Mouse (Mus musculus) left cerebral cortex, postnatal 14 days (tissue): ENCODE results near the gene Krt2. TPM values are rescaled to one million over a fixed set of nuclear protein-coding genes. Genes with fewer than 3 reads are reported as not detected.
A peak's percentile ranks its signal among the peaks of the same experiment; 100 is the strongest.

Experiments used
- DNase-seq, 2 experiments: peaks; one replicate each; pipeline ENCODE4 v3.0.0; 2021 to 2022; ENCODE audit warnings: low spot score in 2 of 2, mixed read lengths in 1 of 2
- intact Hi-C: fragments of 180-260 bp; cut with DNase I; formaldehyde crosslinking; loops from one replicate; pipeline ENCODE4 v1.15.1; 2025
- total RNA-seq, 2 experiments: library from RNA; stranded (reverse); gene quantifications; 2 replicates each; pipeline ENCODE4 v1.2.3; 2021

Krt2 gene
- total RNA-seq, 2 experiments from 2014 or later = 0.61 TPM; not detected in 1

- no peak for DNase-seq
- intact Hi-C loops = no loop called here
Observed at GRCm38 (mm10) chr15:101786360-101786759, 31.6 kb downstream of the Krt2 start, which contains the start of gene Krt72. Gene Krt72 (minus strand): TSS chr15:101786460.

- intact Hi-C loops = loop anchor here (2.0 to 5.0 kb wide), 2 partner anchors 255 to 446 kb away; no protein-coding TSS in a partner anchor
- DNase-seq = no peak
Observed at GRCm38 (mm10) chr15:101773420-101773819, 44.5 kb downstream of the Krt2 start.

DNA sequence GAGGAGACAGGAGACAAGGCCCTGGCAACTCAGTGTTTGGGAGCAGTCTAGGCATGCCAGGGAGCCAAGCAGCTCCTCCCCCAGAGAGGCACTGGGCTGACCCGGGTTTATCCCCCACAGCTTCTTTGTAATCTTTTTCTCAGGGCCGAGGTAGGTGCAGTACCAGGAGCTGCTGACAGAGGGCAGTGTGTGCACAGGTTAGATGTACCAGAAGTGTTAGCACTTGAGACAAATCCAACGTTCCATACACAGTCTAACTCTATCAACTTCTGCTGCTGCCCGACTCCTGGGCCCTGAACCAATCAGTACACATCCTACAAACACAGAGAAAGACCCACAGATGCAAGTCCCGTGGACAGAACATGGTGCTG lies 45.3 kb downstream of the Krt2 start:
- peak; percentile 94 to 96 for DNase-seq
- intact Hi-C loops = loop anchor here (1.0 to 5.0 kb wide), 3 partner anchors 201 to 445 kb away; no protein-coding TSS in a partner anchor

DNA sequence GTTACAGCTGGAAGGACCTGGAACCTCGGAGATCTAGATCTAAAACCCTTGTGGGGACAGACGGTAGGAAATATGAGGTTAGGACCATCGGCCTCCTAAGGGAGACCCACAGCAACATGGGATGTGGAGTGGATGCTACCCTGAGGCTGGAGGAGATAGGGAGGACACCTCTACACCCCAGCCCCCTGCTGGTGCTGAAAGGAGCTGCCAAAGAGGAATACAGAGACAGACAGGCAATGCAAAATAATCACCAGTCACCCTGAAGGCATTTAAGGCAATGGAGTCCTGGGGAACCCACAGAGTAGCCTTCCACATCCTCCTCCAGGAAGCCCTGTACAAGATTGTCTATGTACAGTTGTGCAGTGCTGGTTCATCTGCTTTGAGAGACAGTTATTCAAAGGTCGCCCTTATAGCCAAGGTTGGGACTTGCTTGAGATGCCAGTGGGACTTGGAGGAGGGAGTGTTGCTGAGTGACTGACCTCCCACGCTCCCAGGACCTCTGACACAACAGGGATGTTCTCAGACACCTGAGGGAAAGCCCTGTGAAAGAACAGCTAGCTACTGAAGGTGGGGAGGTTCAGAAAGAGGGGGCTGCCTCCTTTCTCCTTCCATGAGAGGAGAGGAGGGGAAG lies 45.8 kb downstream of the Krt2 start:
- DNase-seq = peak in 1 of 2 experiments; percentile 18

GRCm38 (mm10) chr15:101770226-101770625 lies 47.7 kb downstream of the Krt2 start:
- intact Hi-C loops = loop anchor here (5.0 kb wide), 1 partner anchor 443 kb away; no protein-coding TSS in a partner anchor
- DNase-seq = no peak

More for the DNA sequence above, 45.8 kb downstream of the Krt2 start:
- intact Hi-C loops = loop anchor here (1.0 to 5.0 kb wide), 3 partner anchors 201 to 445 kb away; no protein-coding TSS in a partner anchor

Other genes starting within 250 kb of the Krt2 start
- gene Krt75, start 244.3 kb downstream of the Krt2 start, total RNA-seq = not detected
- gene Gm5414, start 190.0 kb downstream of the Krt2 start, total RNA-seq = not detected
- not detected for gene Gm5478, start 170.8 kb downstream of the Krt2 start, total RNA-seq
- gene Krt6b, start 137.9 kb downstream of the Krt2 start, total RNA-seq = not detected
- not detected for gene Krt6a, start 123.9 kb downstream of the Krt2 start, total RNA-seq
- gene Krt5, start 105.3 kb downstream of the Krt2 start, total RNA-seq = not detected
- gene Krt71, start 75.1 kb downstream of the Krt2 start, total RNA-seq = not detected
- not detected for gene Krt72, start 31.7 kb downstream of the Krt2 start, total RNA-seq
- gene Krt73, start 15.8 kb downstream of the Krt2 start, total RNA-seq = 1 to 10 TPM; 1.1 to 2.6 TPM
- gene Krt1, start 32.6 kb upstream of the Krt2 start, total RNA-seq = 1 to 10 TPM; 3.3 TPM
- 10 to 100 TPM; 10.9 to 14.7 TPM for gene Krt77, start 51.5 kb upstream of the Krt2 start, total RNA-seq
- gene Krt76, start 74.8 kb upstream of the Krt2 start, total RNA-seq = not detected
- gene Krt4, start 106.6 kb upstream of the Krt2 start, total RNA-seq = not detected
- gene Krt79, start 122.2 kb upstream of the Krt2 start, total RNA-seq = not detected
- not detected for gene Krt78, start 136.1 kb upstream of the Krt2 start, total RNA-seq
- not detected for gene Krt8, start 186.3 kb upstream of the Krt2 start, total RNA-seq
- gene Krt18, start 210.0 kb upstream of the Krt2 start, total RNA-seq = under 1 TPM; 0.24 to 0.85 TPM